Mouse (Mus musculus) cerebellum, postnatal 25 days (tissue): ENCODE measurements around the gene BC017158.

ENCODE experiments used
- DNase-seq, 2 experiments: peaks; one replicate each; pipeline ENCODE4 v3.0.0; 2021; ENCODE audit warnings: mixed read lengths in 2 of 2

BC017158 gene

DNA sequence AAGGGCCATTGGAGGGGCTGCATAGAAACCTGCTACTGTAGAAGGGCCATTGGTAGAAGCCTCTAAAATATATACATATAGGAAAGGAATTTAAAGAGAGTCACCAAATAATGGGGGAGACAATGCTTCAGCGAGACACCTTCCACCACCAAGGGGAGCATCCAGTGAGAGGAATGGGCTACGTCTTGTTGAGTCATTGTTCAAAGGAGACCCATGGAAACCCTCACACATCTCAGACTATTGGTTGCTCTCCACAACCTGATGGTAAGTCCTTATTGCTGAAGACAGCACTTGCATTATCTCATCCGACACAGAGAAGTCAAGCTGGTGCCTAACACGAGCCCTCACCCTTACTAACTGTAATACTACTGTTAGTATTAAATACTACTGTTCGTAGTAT, 42.2 kb downstream of the BC017158 start:
- no peak for DNase-seq

DNA sequence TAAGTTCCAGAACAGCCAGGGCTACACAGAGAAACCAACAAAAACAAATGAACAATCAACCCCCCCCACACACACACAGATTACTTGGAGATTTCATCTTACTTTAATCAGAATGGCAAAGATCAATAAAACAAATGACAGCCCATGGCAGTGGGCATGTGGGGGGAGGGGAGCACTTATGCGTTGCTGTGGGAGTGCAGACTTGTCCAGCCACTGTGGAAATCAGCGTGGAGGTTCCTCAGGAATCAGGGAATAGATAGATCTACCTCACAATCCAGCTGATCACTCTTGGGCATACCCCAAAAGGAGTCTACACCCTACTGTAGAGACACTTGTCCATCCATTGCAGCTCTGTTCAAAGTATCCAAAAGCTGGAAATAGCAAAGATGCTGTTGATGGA, 43.0 kb downstream of the BC017158 start:
- no peak for DNase-seq

DNA sequence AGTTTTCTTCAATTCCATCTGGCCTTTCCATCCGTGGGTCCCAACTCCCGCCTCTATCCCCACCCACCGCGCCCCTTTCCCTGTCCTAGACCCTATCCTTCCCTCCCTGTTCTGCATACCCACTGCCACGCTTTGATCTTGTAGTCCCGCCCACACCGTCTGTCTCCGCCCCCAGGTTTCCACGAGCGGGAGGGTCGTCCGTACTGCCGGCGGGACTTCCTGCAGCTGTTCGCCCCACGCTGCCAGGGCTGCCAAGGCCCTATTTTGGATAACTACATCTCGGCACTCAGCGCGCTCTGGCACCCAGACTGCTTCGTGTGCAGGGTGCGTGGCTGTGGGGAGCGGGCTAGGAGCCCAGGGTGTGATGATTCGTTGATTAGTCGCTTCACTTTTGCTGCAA, 45.4 kb downstream of the BC017158 start:
- peak in 1 of 2 experiments; percentile 35 for DNase-seq

DNA sequence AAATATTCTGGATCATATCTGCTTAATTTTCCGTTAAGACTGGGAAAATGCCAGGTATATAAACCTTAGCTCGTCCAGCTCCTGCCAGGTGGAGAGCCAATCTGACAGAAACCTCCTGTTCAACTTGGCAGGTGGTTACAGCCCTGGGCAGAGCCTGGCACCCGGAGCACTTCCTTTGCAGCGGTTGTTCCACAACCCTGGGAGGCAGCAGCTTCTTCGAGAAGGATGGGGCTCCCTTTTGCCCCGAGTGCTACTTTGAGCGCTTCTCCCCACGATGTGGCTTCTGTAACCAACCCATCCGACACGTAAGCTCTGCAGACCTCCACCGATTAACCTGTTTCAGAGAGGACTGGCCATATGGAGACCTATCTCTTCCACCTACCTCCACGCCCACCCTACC, 46.0 kb downstream of the BC017158 start:
- peak; percentile 62 to 69 for DNase-seq

DNA sequence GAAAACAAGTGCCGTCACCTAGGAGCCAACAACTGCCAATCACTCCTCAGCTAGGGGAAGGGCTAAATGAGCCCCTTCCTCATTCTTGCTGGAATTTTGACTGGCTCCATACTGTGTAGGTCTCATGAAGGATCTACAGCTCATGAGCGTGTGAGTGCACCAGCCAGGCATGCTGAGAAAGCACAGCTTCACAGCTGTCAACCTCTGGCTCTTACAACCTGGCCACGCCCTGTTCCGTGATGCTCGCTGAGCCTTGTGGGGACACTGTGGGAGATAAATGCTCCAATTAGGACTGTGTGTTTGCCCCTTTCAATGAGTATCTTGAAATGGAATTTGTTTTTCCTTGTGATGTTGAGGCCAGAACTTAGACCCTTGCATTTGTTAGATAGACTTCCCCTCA, 48.0 kb downstream of the BC017158 start:
- DNase-seq = no peak

DNA sequence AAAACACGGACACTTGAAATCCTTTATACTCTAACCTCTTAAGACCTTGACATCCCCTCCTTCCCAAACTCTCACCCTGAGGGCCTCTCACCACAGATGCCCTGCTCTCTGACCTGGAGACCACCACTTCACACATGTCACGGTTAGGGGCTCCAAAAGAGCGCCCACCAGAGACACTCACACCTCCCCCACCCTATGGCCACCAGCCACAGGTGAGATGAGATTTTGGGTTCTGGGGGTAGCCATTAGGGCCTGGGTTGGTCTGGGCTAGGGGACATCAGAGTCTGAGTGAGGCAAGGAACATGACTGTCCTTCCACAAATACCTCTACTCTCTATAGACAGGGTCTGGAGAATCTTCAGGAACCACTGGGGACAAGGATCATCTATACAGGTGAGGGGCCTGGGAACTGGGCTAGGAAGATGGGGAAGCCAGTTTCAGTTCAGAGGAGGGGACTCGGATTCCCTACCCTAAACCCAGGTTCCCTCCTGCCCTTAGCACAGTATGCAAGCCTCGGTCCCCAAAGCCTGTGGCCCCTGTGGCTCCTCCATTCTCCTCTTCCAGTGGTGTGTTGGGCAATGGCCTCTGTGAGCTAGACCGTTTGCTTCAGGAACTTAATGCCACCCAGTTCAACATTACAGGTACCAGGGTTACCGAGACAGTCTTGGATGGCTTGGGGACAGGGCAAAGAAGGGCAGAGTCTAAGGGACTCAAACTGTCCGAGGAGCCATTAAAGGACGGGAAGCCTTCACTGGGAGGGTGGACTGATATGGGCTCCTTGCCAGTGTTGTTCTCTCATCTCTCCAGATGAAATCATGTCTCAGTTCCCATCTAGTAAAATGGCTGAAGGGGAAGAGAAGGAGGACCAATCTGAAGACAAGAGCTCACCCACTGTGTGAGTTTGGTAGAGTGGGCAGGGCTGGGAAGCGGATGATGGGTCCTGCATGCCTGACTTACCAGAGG, 49.6 kb downstream of the BC017158 start:
- DNase-seq = no peak

- peak; percentile 90 to 94 for DNase-seq
Measured at GRCm38 (mm10) chr7:128247443-128247842, 50.5 kb downstream of the BC017158 start.

GRCm38 (mm10) chr7:128246496-128247391, 51.2 kb downstream of the BC017158 start, which contains the start of gene Tgfb1i1:
Gene Tgfb1i1, plus strand, starts transcription at chr7:128246812.
- peak; percentile 73 to 76 for DNase-seq

DNA sequence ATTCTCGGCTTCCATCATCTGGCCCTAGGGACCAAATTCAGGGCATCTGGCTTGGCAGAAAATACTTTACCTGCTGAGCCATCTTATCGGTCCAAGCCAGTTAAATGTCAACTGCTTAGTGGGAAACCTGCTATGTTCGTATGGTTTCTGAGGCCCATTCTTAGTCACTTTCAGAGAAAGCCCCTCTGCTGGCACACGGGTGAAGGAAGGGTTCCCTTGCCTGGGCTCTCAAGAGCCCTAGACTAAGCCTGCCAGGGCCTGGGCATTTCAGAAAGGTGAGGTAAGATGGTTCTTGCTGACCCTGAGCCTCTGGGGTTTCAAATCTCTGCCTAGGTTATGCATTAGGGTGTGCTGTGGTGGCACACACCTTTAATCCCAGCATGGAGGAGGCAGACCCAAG, 52.4 kb downstream of the BC017158 start:
- DNase-seq = peak in 1 of 2 experiments; percentile 27

- DNase-seq = peak in 1 of 2 experiments; percentile 15
Measured at GRCm38 (mm10) chr7:128244410-128245025, 53.5 kb downstream of the BC017158 start.

DNA sequence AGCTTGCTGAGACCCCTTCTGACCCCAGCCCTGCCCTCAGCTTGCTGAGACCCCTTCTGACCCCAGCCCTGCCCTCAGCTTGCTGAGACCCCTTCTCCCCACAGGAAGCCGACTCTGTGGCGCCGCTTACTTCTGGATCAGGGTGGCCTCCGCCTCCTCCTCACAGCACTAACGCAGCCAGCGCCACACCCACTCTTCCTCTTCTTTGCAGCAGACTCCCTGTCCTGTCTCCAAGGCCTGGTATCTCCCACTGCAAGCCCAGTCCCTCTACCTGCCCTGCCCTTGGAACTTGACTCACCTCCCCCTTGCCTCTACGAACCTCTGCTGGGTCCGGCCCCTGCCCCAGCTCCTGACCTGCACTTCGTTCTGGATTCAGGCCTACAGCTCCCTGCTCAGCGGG, 54.0 kb downstream of the BC017158 start:
- no peak for DNase-seq

GRCm38 (mm10) chr7:128242331-128242730, 55.6 kb downstream of the BC017158 start:
- peak in 1 of 2 experiments; percentile 15 for DNase-seq

- DNase-seq = peak; percentile 33 to 55
Measured at GRCm38 (mm10) chr7:128240131-128240784, 57.7 kb downstream of the BC017158 start.

GRCm38 (mm10) chr7:128238991-128239390, 59.0 kb downstream of the BC017158 start:
- DNase-seq = peak in 1 of 2 experiments; percentile 36

DNA sequence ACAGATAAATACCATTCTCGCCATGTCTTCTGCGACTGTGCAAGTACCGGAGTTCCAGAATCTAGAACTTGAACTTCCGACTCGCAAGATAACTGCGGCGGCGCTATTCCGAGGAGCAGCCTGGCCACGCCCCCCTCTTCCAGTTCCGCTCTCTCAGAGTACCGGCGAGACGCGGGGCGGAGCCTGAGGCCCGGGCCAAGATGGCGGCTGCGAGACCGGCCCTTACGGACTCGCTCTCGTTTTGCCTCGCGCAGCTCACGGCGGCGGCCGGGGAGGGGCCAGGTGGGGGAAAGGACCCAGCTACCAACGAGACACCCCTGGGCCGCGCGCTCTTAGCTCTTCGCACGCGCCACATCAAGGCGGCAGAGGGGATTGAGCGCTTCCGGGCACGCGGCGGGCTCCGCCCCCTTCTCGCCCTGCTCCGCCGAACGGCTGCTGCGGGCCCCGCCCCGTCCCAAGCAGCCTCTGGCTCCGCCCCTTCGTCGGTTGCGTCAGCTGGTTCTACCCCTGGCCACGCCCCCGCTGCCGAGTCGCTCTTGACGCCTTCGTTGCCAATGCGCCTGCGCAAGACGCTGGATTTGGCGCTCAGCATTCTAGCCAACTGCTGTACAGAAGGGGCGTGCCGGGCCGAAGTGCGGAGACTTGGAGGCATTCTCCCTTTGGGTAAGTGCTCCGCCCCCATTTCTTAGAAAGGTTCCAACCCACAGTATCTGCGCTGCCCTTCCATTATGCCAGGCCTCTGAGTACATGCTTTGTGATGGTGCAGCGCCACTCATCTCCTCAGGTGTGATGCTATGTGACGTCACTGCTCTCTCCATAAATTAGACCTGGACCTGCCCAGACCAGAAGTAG, 59.8 kb downstream of the BC017158 start, which contains the start of gene 9130023H24Rik:
9130023H24Rik (minus strand) TSS at position 105 of the 852 bp plus-strand sequence.
- peak; percentile 100 for DNase-seq

- DNase-seq = no peak
Measured at GRCm38 (mm10) chr7:128237593-128237926, 60.4 kb downstream of the BC017158 start.

DNA sequence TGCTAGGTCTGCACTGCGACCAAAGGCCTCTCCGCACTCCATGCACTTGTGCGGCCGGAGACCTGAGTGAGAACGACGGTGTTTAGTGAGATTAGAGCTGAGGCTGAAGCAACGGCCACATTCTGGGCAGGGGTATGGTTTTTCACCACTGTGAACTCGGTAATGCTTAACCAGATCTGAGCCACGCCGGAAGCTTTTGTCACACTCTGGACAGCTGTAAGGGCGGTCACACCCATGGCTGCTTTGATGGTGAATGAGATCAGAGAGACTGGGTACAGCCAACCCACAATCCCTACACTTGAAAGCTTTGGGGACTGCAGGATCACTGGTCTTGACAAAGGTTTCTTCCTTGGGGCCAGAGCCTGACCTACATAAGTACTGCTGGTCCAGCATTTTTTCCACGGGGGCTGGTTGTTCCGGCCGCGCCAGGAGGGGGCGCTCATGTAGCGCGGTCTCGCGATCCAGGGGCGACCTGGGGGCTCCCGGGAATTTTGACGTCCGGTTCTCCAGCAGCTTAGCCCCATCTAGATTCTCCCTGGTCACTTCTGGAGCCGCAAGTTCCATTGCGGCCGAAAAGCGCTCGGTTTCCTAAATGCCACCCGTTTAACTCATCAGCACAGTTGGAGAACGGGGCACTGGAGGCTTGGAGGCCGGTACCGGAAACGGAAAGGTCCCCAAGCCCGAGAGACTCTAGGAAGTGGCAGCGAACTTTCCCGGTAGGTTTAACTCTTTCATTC, 60.9 kb downstream of the BC017158 start, which contains the start of gene Armc5:
Armc5 (plus strand) TSS at position 487 of the 737 bp plus-strand sequence.
- peak; percentile 94 for DNase-seq

DNA sequence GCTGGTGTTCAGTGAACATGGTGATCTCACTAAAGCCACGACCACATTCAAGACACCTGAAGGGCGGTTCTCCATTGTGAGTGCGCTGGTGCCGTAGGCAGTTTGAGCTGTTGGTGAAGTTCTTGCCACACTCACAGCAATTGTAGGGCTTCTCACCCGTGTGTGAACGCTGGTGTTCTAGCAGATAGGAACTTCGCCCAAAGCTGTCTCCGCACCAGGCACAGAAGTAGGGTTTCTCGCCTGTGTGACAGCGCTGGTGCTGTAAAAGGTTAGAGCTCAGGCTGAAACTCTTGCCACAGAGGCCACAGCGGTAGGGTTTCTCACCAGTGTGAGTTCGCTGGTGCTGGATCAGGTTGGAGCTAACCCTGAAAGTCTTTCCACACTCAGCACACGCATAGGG, 61.5 kb downstream of the BC017158 start:
- no peak for DNase-seq

- DNase-seq = no peak
Measured at GRCm38 (mm10) chr7:128235481-128235880, 62.5 kb downstream of the BC017158 start.

GRCm38 (mm10) chr7:128234796-128235195, 63.2 kb downstream of the BC017158 start:
- DNase-seq = no peak
